12 mouse cellular contexts compared by ENCODE assay signal in genomic region chr11:120258896-120259689, GRCm38 (mm10). TPM values are rescaled to one million over a fixed set of nuclear protein-coding genes. Genes with fewer than 3 reads are reported as not detected.
DNase-seq lines count a peak whose midpoint lies in the region; ATAC-seq lines count a peak whose summit lies in the region.
"Had no signal": no experiment of that assay in that cellular context is flagged by ENCODE, and none has a peak within 500 bp of the region (broad histone marks: within the 10 kb centered on the region; RNA-seq: fewer than 3 reads in every experiment).

No protein-coding gene starts in this region.

- no peak for ATAC-seq in hindbrain, embryonic 13.5 days (ENCODE audit: low FRiP score)
- no peak for ATAC-seq in hindbrain, embryonic 14.5 days (ENCODE audit: low FRiP score)
- ATAC-seq in limb, embryonic 13.5 days (ENCODE audit: low FRiP score, low read depth): peak; percentile 20; the same call in 1 of the 2 replicates
- ATAC-seq: activated CD4-positive, CD25-positive, alpha-beta regulatory T cell, adult 4 months had no signal

- peaks cover 8% of the 10 kb centered on the region for H3K36me3 ChIP-seq in hindbrain, embryonic 13.5 days
- no peaks in the 10 kb centered on the region for H3K36me3 ChIP-seq in hindbrain, embryonic 14.5 days (replicated peaks; ENCODE audit: control insufficient read depth, insufficient read depth)
- H3K36me3 ChIP-seq in embryonic facial prominence, embryonic 10.5 days (replicated peaks): peaks cover 80% of the 10 kb centered on the region
- H3K36me3 ChIP-seq in limb, embryonic 13.5 days: no peaks in the 10 kb centered on the region; the same call in 1 of the 2 replicates
- H3K36me3 ChIP-seq: hindbrain, embryonic 15.5 days had no signal

- H3K9me3 ChIP-seq in hindbrain, embryonic 13.5 days: no peaks in the 10 kb centered on the region
- no peaks in the 10 kb centered on the region for H3K9me3 ChIP-seq in hindbrain, embryonic 14.5 days (ENCODE audit: control insufficient read depth, low read length)
- no peaks in the 10 kb centered on the region for H3K9me3 ChIP-seq in embryonic facial prominence, embryonic 10.5 days
- no peaks in the 10 kb centered on the region for H3K9me3 ChIP-seq in limb, embryonic 13.5 days
- H3K9me3 ChIP-seq: hindbrain, embryonic 15.5 days had no signal

- no peak overlapping the region for H3K4me2 ChIP-seq in hindbrain, embryonic 13.5 days
- H3K4me2 ChIP-seq in hindbrain, embryonic 14.5 days (replicated peaks): no peak overlapping the region
- peak overlapping the region; percentile 34 for H3K4me2 ChIP-seq in limb, embryonic 13.5 days (replicated peaks)
- H3K4me2 ChIP-seq: hindbrain, embryonic 15.5 days had no signal

- WGBS in hindbrain, embryonic 13.5 days: 65% methylated on average over 12 of the region's 12 CpGs
- 54% methylated on average over 12 of the region's 12 CpGs for WGBS in hindbrain, embryonic 14.5 days
- WGBS in embryonic facial prominence, embryonic 10.5 days: 55% methylated on average over 12 of the region's 12 CpGs
- 18% methylated on average over 12 of the region's 12 CpGs for WGBS in limb, embryonic 13.5 days

- H3K27ac ChIP-seq in hindbrain, embryonic 13.5 days: peak overlapping the region; percentile 53; the same call in 1 of the 2 replicates
- no peak overlapping the region for H3K27ac ChIP-seq in hindbrain, embryonic 14.5 days
- peak overlapping the region; percentile 54 for H3K27ac ChIP-seq in embryonic facial prominence, embryonic 10.5 days (replicated peaks)
- H3K27ac ChIP-seq in limb, embryonic 13.5 days: peak overlapping the region; percentile 48; the same call in 1 of the 2 replicates

- 0 out of 2 replicates have a peak, but pooled peaks cover 14% of the 10 kb centered on the region for H3K27me3 ChIP-seq in hindbrain, embryonic 13.5 days
- no peaks in the 10 kb centered on the region for H3K27me3 ChIP-seq in hindbrain, embryonic 14.5 days (ENCODE audit: control insufficient read depth, insufficient read depth, low read length)
- H3K27me3 ChIP-seq in embryonic facial prominence, embryonic 10.5 days (replicated peaks; ENCODE audit: low read depth, poor library complexity, severe bottlenecking): no peaks in the 10 kb centered on the region
- peaks cover 11% of the 10 kb centered on the region; the same call in 1 of the 2 replicates for H3K27me3 ChIP-seq in limb, embryonic 13.5 days
- H3K27me3 ChIP-seq: hindbrain, embryonic 15.5 days had no signal

- peak overlapping the region; percentile 29; the same call in 1 of the 2 replicates for H3K9ac ChIP-seq in hindbrain, embryonic 13.5 days
- H3K9ac ChIP-seq in hindbrain, embryonic 14.5 days: no peak overlapping the region
- 0 out of 2 replicates have a peak overlapping the region, but pooled peaks have one; percentile 8 for H3K9ac ChIP-seq in limb, embryonic 13.5 days
- H3K9ac ChIP-seq: hindbrain, embryonic 15.5 days had no signal

- H3K4me1 ChIP-seq in hindbrain, embryonic 13.5 days (replicated peaks): peaks cover 99% of the 10 kb centered on the region
- H3K4me1 ChIP-seq in hindbrain, embryonic 14.5 days (replicated peaks; ENCODE audit: control insufficient read depth, insufficient read depth, low read length): peaks cover 76% of the 10 kb centered on the region
- H3K4me1 ChIP-seq in embryonic facial prominence, embryonic 10.5 days: peaks cover 98% of the 10 kb centered on the region
- peaks cover 100% of the 10 kb centered on the region for H3K4me1 ChIP-seq in limb, embryonic 13.5 days

- H3K4me3 ChIP-seq in hindbrain, embryonic 13.5 days: no peak overlapping the region
- H3K4me3 ChIP-seq in hindbrain, embryonic 14.5 days (replicated peaks; ENCODE audit: low read length): no peak overlapping the region
- peak overlapping the region; percentile 28 for H3K4me3 ChIP-seq in embryonic facial prominence, embryonic 10.5 days
- no peak overlapping the region for H3K4me3 ChIP-seq in limb, embryonic 13.5 days
- H3K4me3 ChIP-seq: erythroblast, embryonic 14.5 days; hindbrain, embryonic 15.5 days had no signal

- DNase-seq in hindbrain, embryonic 14.5 days (ENCODE audit: low spot score): no peak
- peak; percentile 67 for DNase-seq in NIH3T3 (ENCODE audit: low read depth)
- peak; percentile 84 for DNase-seq in embryonic facial prominence, embryonic 10.5 days (ENCODE audit: low spot score)
- no peak for DNase-seq in spleen, postnatal 36 days (ENCODE audit: low spot score in 2 of 2)
- DNase-seq in layer of hippocampus, adult 9-10 months (ENCODE audit: low spot score): no peak
- DNase-seq in right cerebral cortex, postnatal 14 days: no peak
- DNase-seq: thymus, adult 2 months had no signal

RNA-seq across cellular contexts. Expression of gene Bahcc1, which starts 26.3 kb away (rescaled TPM):
- 13.6 and 17.0 TPM in 2 replicates for polyA plus RNA-seq in hindbrain, embryonic 13.5 days (2015; fragmentation: Nextera tagmentation; extraction: Ambion mirVana)
- polyA plus RNA-seq in hindbrain, embryonic 14.5 days (2014; fragmentation: Nextera tagmentation; extraction: Ambion mirVana): 15.9 and 16.3 TPM in 2 replicates
- 18.0 and 18.4 TPM in 2 replicates for polyA plus RNA-seq in embryonic facial prominence, embryonic 10.5 days (2016; fragmentation: Nextera tagmentation; extraction: Ambion mirVana)
- polyA plus RNA-seq in limb, embryonic 13.5 days (2015; fragmentation: Nextera tagmentation; extraction: Ambion mirVana): 12.7 and 13.8 TPM in 2 replicates
- polyA plus RNA-seq: activated CD4-positive, CD25-positive, alpha-beta regulatory T cell, adult 4 months had no signal

Comparison
In these comparisons a context has a peak if more than half of its experiments do, and no peak if none do; other contexts are left out.
1. DNase-seq: peak in NIH3T3 (single experiment) and embryonic facial prominence, embryonic 10.5 days (single experiment); none in hindbrain, embryonic 14.5 days (single experiment), spleen, postnatal 36 days (0 of 2), layer of hippocampus, adult 9-10 months (single experiment) and right cerebral cortex, postnatal 14 days (single experiment).